Mouse (Mus musculus) left cerebral cortex, adult 18-20 months (tissue): Measurements from ENCODE around the gene Gm5286. TPM values are rescaled to one million over a fixed set of nuclear protein-coding genes. Genes with fewer than 3 reads are reported as not detected.
"Not testable (repeated sequence)": the region's sequence is repeated elsewhere in the genome, so short reads cannot be mapped to it uniquely, and the experiment has no call there.

Source experiments
- DNase-seq, 2 experiments: peaks; one replicate each; pipeline ENCODE4 v3.0.0; 2021 to 2022; ENCODE audit warnings: low spot score in 2 of 2, mixed read lengths in 1 of 2
- long read RNA-seq, 2 experiments: library from polyadenylated mRNA; stranded (forward); transcript quantifications; one replicate each; pipeline ENCODE4 v2.0.0; 2021
- total RNA-seq, 2 experiments: library from RNA; stranded (reverse); gene quantifications; 2 replicates each; pipeline ENCODE4 v1.2.3; 2021

Gene Gm5286
- total RNA-seq: not detected
- long read RNA-seq, experiment 1: 0 reads
- long read RNA-seq, experiment 2: 0 reads

DNA sequence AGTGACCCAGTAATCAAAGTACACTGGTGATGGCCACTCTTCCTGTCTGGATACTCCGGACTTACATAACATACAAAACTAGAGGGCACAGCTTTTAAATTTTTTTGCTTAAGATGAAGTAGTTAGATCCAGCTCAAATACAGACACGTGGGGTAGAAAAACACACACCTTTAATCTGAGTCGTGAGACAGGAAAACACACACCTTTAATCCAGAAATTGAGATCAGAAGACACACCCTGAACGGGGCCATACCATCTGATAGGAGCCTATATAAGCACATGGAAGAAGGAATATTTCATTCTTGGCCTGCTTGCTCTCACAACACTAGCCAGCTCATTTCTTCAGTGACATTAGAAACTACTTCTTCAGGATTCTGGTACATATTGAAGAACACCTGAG is at the start of gene Gm5286:
Gene Gm5286 (plus strand): TSS at position 301 of the 400 bp plus-strand sequence.
- DNase-seq: not testable (repeated sequence)

DNA sequence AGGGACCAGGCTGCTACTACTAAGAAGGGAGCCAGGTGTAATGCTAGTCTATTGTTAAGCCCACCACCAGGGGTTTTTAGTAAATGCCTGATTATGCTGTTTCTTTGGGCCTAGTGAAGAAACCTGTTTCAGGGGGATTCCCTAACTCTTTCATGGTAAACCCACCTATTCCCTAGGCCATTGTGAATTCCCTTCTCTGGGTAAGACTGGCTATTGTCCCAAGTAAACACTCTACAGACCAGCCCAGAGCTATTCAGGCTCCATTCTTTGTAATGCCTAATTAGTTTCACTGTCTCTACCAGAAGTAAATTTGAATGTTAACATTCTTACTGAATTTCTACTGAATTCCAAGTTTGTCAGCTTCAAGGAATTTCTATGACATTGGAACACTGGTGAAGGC is 29.2 kb upstream of the Gm5286 start:
- not testable (repeated sequence) for DNase-seq

DNA sequence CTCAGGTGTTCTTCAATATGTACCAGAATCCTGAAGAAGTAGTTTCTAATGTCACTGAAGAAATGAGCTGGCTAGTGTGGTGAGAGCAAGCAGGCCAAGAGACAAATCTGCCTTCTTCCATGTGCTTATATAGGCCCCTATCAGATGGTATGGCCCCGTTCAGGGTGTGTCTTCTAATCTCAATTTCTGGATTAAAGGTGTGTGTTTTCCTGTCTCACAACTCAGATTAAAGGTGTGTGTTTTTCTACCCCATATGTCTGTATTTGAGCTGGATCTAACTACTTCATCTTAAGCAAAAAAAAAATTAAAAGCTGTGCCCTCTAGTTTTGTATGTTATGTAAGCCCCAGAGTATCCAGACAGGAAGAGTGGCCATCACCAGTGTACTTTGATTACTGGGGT is 18.4 kb upstream of the Gm5286 start, which contains the start of gene Gm10696:
Gene Gm10696 (minus strand): TSS at position 101 of the 400 bp plus-strand sequence.
- not testable (repeated sequence) for DNase-seq

Other genes with a start within 250 kb of the Gm5286 start
- not detected for gene Tdpoz5, start 235.4 kb upstream of the Gm5286 start, total RNA-seq
- not detected for gene Gm9125, start 141.8 kb upstream of the Gm5286 start, total RNA-seq
- not detected for gene Gm10697, start 124.1 kb upstream of the Gm5286 start, total RNA-seq
- not detected for gene Gm10696, start 18.5 kb upstream of the Gm5286 start, total RNA-seq
- not detected for gene Gm4778, start 67.3 kb downstream of the Gm5286 start, total RNA-seq
- gene Them4, start 113.4 kb downstream of the Gm5286 start, total RNA-seq: 10 to 100 TPM; 18.5 to 20.1 TPM
- not detected for gene Them5, start 145.4 kb downstream of the Gm5286 start, total RNA-seq
- under 1 TPM in 1 of 2 experiments, not detected in 1; 0.46 TPM for gene C2cd4d, start 165.7 kb downstream of the Gm5286 start, total RNA-seq
- 1 to 10 TPM; 1.7 to 1.9 TPM for gene Rorc, start 176.1 kb downstream of the Gm5286 start, total RNA-seq
- gene Lingo4, start 201.8 kb downstream of the Gm5286 start, total RNA-seq: under 1 TPM; 0.63 to 0.73 TPM
- 10 to 100 TPM; 37.8 to 39.0 TPM for gene Tdrkh, start 216.6 kb downstream of the Gm5286 start, total RNA-seq
- gene Mrpl9, start 246.6 kb downstream of the Gm5286 start, total RNA-seq: 10 to 100 TPM; 36.9 to 37.1 TPM
- not detected for gene Oaz3, start 247.2 kb downstream of the Gm5286 start, total RNA-seq